Mouse (Mus musculus) ES-Bruce4 (cell line): ENCODE data around the gene Gse1.

Experiments
- CTCF ChIP-seq: IDR thresholded peaks from one replicate; pipeline ENCODE4 v1.8.1; 2011; ENCODE audit warnings: low read depth, low read length
- EP300 ChIP-seq: IDR thresholded peaks from 2 replicates; pipeline ENCODE4 v1.6.1; 2011; ENCODE audit warnings: low read depth, low read length; ENCODE audit not compliant: insufficient read depth
- POLR2A ChIP-seq: IDR thresholded peaks from one replicate; pipeline ENCODE4 v1.8.1; 2011; ENCODE audit warnings: low read length; ENCODE audit not compliant: insufficient read depth

GRCm38 (mm10) chr8:120435781-120436180 lies 207.5 kb downstream of the Gse1 start:
- TF ChIP-seq CTCF = no peak
- no peak for TF ChIP-seq POLR2A
- no peak for TF ChIP-seq EP300
